Mouse (Mus musculus) cerebellum, adult 2 months (tissue): ENCODE results near the gene Spata32. TPM values are rescaled to one million over a fixed set of nuclear protein-coding genes. Genes with fewer than 3 reads are reported as not detected.

Experiments used
- DNase-seq, 2 experiments: peaks; one replicate each; pipeline ENCODE4 v3.0.0; 2021
- H3K27ac ChIP-seq: fragments of 200-500 bp; 2 replicates; pipeline ENCODE4 v1.5.1; 2012; ENCODE audit warnings: low read length, control low read depth, inconsistent platforms; ENCODE audit not compliant: insufficient read depth
- H3K27me3 ChIP-seq: fragments of 200-500 bp; 2 replicates; pipeline ENCODE4 v1.6.1; 2012; ENCODE audit warnings: inconsistent platforms, mild to moderate bottlenecking, low read length, moderate library complexity; ENCODE audit not compliant: control insufficient read depth, insufficient read depth
- H3K4me1 ChIP-seq: fragments of 200-500 bp; 2 replicates; pipeline ENCODE4 v1.6.1; 2011; ENCODE audit warnings: low read length; ENCODE audit not compliant: control insufficient read depth, insufficient read depth
- H3K4me3 ChIP-seq: fragments of 200-500 bp; replicated peaks from 2 replicates; pipeline ENCODE3; 2011; ENCODE audit warnings: mild to moderate bottlenecking, low read depth, low read length, control low read depth; ENCODE audit not compliant: insufficient read depth
- CTCF ChIP-seq: fragments of 200-500 bp; IDR thresholded peaks from 2 replicates; pipeline ENCODE4 v1.5.1; 2011; ENCODE audit warnings: low read depth, mild to moderate bottlenecking, control low read depth, low read length, moderate library complexity, borderline replicate concordance; ENCODE audit not compliant: insufficient read depth
- POLR2A ChIP-seq: fragments of 200-500 bp; IDR thresholded peaks from 2 replicates; pipeline ENCODE4 v1.6.1; 2011; ENCODE audit warnings: low read length, control low read depth, borderline replicate concordance; ENCODE audit not compliant: insufficient read depth
- WGBS: fragments of 180-500 bp; shearing (Covaris S2); methylation state at CpG from one replicate; pipeline ENCODE4 v1.1.7; 2018; 5-methylcytosine and 5-hydroxymethylcytosine counted together
- polyA plus RNA-seq: library from polyadenylated mRNA; depleted of rRNA; stranded (reverse); fragments of >200 nt; gene quantifications from 2 replicates; pipeline ENCODE4 v1.2.3, GENCODE M21; 2012

The Spata32 gene
- polyA plus RNA-seq, 1 experiment, result 2.7 TPM

DNA sequence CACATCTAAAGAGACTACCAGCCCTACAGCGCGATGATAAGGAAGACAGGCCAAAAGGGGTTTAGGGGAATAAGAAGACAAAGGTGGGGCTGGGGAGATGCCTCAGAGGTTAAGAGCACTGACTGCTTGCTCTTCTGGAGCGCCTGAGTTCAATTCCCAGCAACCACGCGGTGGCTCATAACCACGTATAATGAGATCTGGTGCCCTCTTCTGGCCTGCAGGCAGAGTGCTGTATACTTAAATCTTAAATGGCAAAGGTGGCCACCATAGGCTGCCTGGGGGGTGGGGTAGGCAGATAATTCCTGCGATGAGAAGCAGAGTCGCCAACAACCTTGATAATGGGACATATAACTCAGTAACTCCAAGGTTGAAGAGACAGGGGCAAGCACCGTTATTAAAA, 19.5 kb upstream of the Spata32 start:
- H3K27ac ChIP-seq, result no peak overlapping the region
- DNase-seq, result no peak
- no peak for TF ChIP-seq POLR2A
- H3K27me3 ChIP-seq, result no peaks in the 10 kb centered on the region
- no peak overlapping the region for H3K4me3 ChIP-seq
- peaks cover 25% of the 10 kb centered on the region for H3K4me1 ChIP-seq
- 88% methylated on average over 9 of the region's 9 CpGs for WGBS

DNA sequence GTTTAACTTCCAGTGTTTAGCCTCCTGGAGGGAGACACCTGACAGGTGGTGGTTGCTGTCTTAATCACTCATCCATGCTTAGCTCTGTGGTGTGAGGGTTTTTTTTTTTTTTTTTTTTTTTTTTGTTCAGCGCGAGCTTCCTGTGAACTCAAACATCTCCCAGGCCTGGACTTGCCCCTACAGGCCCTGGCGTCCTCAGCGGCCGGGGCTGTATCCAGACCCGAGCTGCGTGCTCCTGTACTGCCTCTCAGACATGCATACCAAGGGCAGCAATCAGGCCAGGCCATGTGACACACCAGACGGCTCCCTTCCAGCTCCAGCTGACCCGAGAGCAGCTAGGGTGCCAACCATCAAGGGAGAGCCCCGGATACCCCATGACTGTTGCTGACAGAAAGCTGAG, 18.7 kb upstream of the Spata32 start:
- no peaks in the 10 kb centered on the region for H3K27me3 ChIP-seq

DNA sequence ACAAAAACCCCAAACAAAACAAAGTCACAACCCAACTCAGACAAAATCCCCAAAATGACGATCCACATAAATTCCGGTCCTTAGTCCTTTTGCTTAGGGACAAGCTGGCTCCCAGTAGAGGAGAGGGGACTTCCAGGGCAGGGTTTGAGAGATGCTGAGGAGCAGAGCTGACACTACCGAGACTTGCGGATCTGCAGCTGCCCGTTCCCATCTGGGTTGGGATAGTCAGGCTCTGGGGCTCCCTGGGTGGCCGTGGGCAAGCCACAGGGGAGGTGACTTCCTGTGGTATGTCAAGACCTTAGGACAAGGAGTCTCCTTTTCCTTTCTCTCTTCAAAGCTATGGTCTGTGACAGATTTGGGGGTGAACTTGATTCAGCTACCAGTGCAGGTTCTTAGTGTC, 18.2 kb upstream of the Spata32 start:
- no peak for DNase-seq
- Histone ChIP-seq H3K27me3 (no peaks in the 10 kb centered on the region), H3K4me3 (no peak overlapping the region), H3K27ac (no peak overlapping the region), H3K4me1 (peaks cover 25% of the 10 kb centered on the region)
- TF ChIP-seq CTCF (no peak), POLR2A (no peak)
- 77% methylated on average over 6 of the region's 6 CpGs for WGBS

More for the DNA sequence above, 18.7 kb upstream of the Spata32 start:
- WGBS, result 49% methylated on average over 10 of the region's 10 CpGs
- H3K4me3 ChIP-seq, result no peak overlapping the region
- no peak for DNase-seq
- peaks cover 25% of the 10 kb centered on the region for H3K4me1 ChIP-seq
- TF ChIP-seq POLR2A, result no peak
- no peak for TF ChIP-seq CTCF
- no peak overlapping the region for H3K27ac ChIP-seq

DNA sequence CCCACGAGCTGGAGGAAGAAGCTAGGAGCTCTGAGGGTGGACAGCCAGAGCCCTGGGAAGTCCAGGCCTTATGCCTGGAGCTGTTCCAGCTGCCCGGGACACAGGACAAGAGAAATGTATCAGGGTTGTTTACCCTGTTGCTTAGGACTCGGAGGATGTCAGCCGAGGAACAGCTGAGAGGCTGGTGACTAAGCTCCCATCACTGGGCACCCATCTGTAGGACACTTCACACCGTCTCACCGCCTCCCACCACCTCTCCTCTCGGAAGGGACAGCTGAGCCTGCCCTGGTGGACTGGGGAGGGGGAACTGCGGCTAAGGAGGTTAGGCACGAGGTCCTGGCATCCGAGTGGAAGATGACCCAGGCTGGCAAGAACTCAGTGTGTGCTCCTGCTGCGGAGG, 17.5 kb upstream of the Spata32 start:
- TF ChIP-seq CTCF, result no peak
- TF ChIP-seq POLR2A, result no peak
- Histone ChIP-seq H3K4me3 (no peak overlapping the region), H3K4me1 (peaks cover 20% of the 10 kb centered on the region), H3K27ac (no peak overlapping the region), H3K27me3 (no peaks in the 10 kb centered on the region)
- peak in 1 of 2 experiments; percentile 28 for DNase-seq
- WGBS, result 38% methylated on average over 11 of the region's 11 CpGs

DNA sequence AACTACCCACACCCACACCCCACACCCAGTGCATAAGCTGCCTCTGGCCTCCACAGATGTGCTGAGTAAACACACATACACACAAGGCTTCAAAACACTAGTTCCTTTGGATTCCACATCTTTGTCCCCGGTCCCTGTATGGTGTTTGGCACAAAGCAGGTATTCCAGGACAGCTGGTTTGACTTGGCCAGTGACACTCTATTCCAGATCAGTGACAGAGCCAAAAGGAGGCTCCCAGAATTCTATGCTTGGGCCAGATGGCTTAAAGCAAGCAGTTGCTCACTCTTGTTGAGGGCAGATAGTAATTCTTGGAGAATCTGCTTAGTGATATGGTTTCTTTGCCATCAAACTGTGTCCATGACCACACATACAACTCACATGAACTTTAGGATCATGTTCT, 16.2 kb upstream of the Spata32 start:
- H3K27me3 ChIP-seq, result no peaks in the 10 kb centered on the region
- no peak overlapping the region for H3K27ac ChIP-seq
- H3K4me3 ChIP-seq, result no peak overlapping the region
- no peak for DNase-seq
- no peak for TF ChIP-seq POLR2A
- no peak for TF ChIP-seq CTCF
- peaks cover 17% of the 10 kb centered on the region for H3K4me1 ChIP-seq
- WGBS, result 18% methylated on average over 1 of the region's 1 CpGs

DNA sequence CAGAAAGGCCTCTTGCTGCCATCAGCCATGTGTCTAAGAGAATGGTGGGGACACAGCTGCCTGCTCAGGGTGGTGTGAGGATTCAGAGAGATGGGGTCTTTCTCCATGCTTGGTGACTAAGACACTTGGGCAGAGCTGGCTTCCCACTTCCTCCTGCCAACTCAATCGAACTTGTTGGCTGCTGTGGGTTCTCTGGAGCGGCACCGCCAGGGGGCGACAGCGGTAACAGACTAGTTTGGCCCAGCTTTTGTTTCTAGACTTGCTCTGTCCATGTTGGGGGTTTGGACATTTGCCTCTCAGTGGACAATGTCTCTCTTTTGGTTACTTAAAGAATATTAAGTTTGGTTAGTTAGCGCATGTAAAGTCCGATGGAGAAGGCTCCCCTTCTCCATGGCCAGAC, 14.7 kb upstream of the Spata32 start:
- Histone ChIP-seq H3K4me3 (no peak overlapping the region), H3K27me3 (no peaks in the 10 kb centered on the region), H3K4me1 (peaks cover 17% of the 10 kb centered on the region), H3K27ac (no peak overlapping the region)
- no peak for TF ChIP-seq POLR2A
- TF ChIP-seq CTCF, result peak; percentile 80
- peak; percentile 76 to 80 for DNase-seq
- 29% methylated on average over 7 of the region's 7 CpGs for WGBS

DNA sequence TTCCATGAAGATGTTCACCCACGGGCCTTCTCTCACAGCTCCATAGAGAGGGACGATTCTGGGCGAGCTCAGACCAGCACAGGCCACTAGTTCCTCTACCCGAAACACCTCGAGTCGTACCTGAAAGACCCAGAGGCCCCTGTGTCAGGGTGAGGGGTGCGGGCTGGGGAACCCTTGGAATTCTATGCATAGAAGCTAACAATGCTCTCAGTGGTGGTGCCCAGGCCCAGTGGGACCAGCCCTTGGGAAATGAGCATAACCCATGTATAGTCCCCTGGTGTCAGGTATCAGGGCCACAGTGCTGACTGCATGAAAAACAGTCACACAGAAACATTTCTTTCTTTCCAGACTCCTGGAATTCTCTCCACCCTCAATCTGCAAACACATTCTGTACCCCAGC, 13.1 kb upstream of the Spata32 start:
- 94% methylated on average over 7 of the region's 7 CpGs for WGBS
- peaks cover 17% of the 10 kb centered on the region for H3K4me1 ChIP-seq
- H3K27me3 ChIP-seq, result no peaks in the 10 kb centered on the region
- H3K4me3 ChIP-seq, result no peak overlapping the region
- H3K27ac ChIP-seq, result no peak overlapping the region
- TF ChIP-seq CTCF (no peak), POLR2A (no peak)
- DNase-seq, result no peak

DNA sequence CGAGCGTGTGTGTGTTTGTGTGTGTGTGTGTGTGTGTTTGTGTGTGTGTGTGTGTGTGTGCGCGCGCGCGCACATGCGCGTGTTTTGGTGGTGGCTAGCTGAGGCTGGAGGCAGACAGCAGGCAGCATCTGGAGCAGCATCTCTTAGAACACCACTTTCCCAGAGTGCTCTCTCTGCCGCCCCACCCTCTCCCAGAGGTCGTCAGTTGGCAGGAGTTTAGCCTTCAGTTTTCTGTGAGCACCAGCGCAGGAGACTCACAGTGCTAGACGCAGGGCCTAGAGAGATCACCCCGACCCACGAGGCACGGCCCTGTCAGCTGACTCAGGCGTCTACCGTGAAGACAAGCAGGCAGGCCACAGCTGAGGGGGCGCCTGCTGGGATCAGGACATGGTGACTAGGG, 12.4 kb upstream of the Spata32 start:
- no peak overlapping the region for H3K27ac ChIP-seq
- WGBS, result 86% methylated on average over 19 of the region's 19 CpGs
- TF ChIP-seq POLR2A (no peak), CTCF (no peak)
- DNase-seq, result no peak
- H3K4me3 ChIP-seq, result no peak overlapping the region
- no peaks in the 10 kb centered on the region for H3K27me3 ChIP-seq
- peaks cover 12% of the 10 kb centered on the region for H3K4me1 ChIP-seq
